Mouse (Mus musculus) stomach, postnatal 0 days (tissue): ENCODE measurements around the gene Ss18l1.

Source experiments
- CTCF ChIP-seq: IDR thresholded peaks from 2 replicates; pipeline ENCODE4 v1.5.1; 2016; ENCODE audit warnings: antibody characterized with exemption, low read depth, mild to moderate bottlenecking, moderate library complexity
- EP300 ChIP-seq: optimal IDR thresholded peaks from 2 replicates; pipeline ENCODE3; 2016; ENCODE audit warnings: antibody characterized with exemption

- no peak for TF ChIP-seq CTCF
- TF ChIP-seq EP300 = no peak
These were observed 9.4 kb upstream of the Ss18l1 start for GRCm38 (mm10) chr2:180032925-180033324.
